Mouse (Mus musculus) small intestine, adult 2 months (tissue): ENCODE results near the gene Nol10. TPM values are rescaled to one million over a fixed set of nuclear protein-coding genes. Genes with fewer than 3 reads are reported as not detected.

Experiments
- H3K27ac ChIP-seq: fragments of 200-500 bp; 2 replicates; pipeline ENCODE4 v1.5.1; 2012; ENCODE audit warnings: low read depth, low read length, control low read depth, inconsistent platforms; ENCODE audit not compliant: insufficient read depth
- H3K27me3 ChIP-seq: fragments of 200-500 bp; 2 replicates; pipeline ENCODE4 v1.6.1; 2012; ENCODE audit warnings: mild to moderate bottlenecking, moderate library complexity, low read length, inconsistent platforms; ENCODE audit not compliant: control insufficient read depth, insufficient read depth
- H3K36me3 ChIP-seq: fragments of 200-500 bp; 2 replicates; pipeline ENCODE4 v1.6.1; 2012; ENCODE audit warnings: mild to moderate bottlenecking, low read length, control low read depth, inconsistent platforms; ENCODE audit not compliant: control insufficient read depth, insufficient read depth
- H3K4me1 ChIP-seq: fragments of 200-500 bp; 2 replicates; pipeline ENCODE4 v1.6.1; 2012; ENCODE audit warnings: low read length, inconsistent platforms, mixed read lengths; ENCODE audit not compliant: control insufficient read depth, insufficient read depth, insufficient read length
- H3K4me3 ChIP-seq: fragments of 200-500 bp; 2 replicates; pipeline ENCODE4 v1.5.1; 2012; ENCODE audit warnings: low read depth, mild to moderate bottlenecking, control low read depth, inconsistent platforms, low read length, moderate library complexity
- CTCF ChIP-seq: fragments of 200-500 bp; IDR thresholded peaks from 2 replicates; pipeline ENCODE4 v1.5.1; 2012; ENCODE audit warnings: low read depth, mild to moderate bottlenecking, control low read depth, inconsistent platforms, low read length, moderate library complexity, mixed read lengths; ENCODE audit not compliant: insufficient replicate concordance, insufficient read length; ENCODE audit errors: extremely low read depth
- POLR2A ChIP-seq: fragments of 200-500 bp; IDR thresholded peaks from 2 replicates; pipeline ENCODE4 v1.6.1; 2012; ENCODE audit warnings: low read depth, mild to moderate bottlenecking, control low read depth, inconsistent platforms, low read length, moderate library complexity
- WGBS: fragments of 180-500 bp; shearing (Covaris S2); methylation state at CpG from one replicate; pipeline ENCODE4 v1.1.7; 2018; 5-methylcytosine and 5-hydroxymethylcytosine counted together
- polyA plus RNA-seq: library from polyadenylated mRNA; depleted of rRNA; stranded (reverse); fragments of >200 nt; gene quantifications from 2 replicates; pipeline ENCODE4 v1.2.3, GENCODE M21; 2012

Nol10 gene
- polyA plus RNA-seq, 1 experiment: 1.3 TPM

GRCm38 (mm10) chr12:17350106-17350505 is 1.8 kb downstream of the Nol10 start:
- H3K36me3 ChIP-seq: peaks cover 16% of the 10 kb centered on the region
- H3K4me1 ChIP-seq: peaks cover 3% of the 10 kb centered on the region; the same call in 1 of the 2 replicates
- H3K27ac ChIP-seq: no peak overlapping the region
- TF ChIP-seq CTCF (no peak), POLR2A (no peak)
- H3K4me3 ChIP-seq: no peak overlapping the region
- no peaks in the 10 kb centered on the region for H3K27me3 ChIP-seq

DNA sequence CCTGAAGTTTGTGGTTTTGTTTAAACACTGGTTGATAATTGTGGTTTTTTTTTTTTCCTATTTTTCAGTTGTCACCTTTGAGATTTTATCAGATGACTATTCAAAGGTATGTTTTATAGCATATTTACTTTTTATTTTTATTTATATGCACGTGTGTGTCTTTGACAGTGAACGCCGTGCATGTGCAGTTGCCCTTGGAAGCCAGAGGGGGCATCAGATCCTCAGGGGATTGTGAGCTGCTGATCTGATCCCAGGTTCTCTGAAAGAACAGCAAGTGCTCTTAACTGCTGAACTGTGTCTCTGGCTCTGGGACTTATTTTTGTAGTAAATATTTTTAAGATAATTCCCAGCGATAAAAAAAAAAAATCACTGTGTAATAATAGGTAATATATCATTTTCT is 8.6 kb downstream of the Nol10 start:
- H3K4me3 ChIP-seq: no peak overlapping the region
- peak; percentile 17; the same call in 1 of the 2 replicates for TF ChIP-seq CTCF
- no peak for TF ChIP-seq POLR2A
- peaks cover 42% of the 10 kb centered on the region for H3K36me3 ChIP-seq
- H3K27ac ChIP-seq: no peak overlapping the region
- H3K4me1 ChIP-seq: no peaks in the 10 kb centered on the region
- 86% methylated on average over 4 of the region's 4 CpGs for WGBS
- H3K27me3 ChIP-seq: no peaks in the 10 kb centered on the region

GRCm38 (mm10) chr12:17357795-17358194 is 9.5 kb downstream of the Nol10 start:
- H3K4me3 ChIP-seq: no peak overlapping the region
- peaks cover 48% of the 10 kb centered on the region for H3K36me3 ChIP-seq
- no peak overlapping the region for H3K27ac ChIP-seq
- no peaks in the 10 kb centered on the region for H3K4me1 ChIP-seq
- TF ChIP-seq CTCF: no peak
- TF ChIP-seq POLR2A: no peak
- H3K27me3 ChIP-seq: no peaks in the 10 kb centered on the region
- 85% methylated on average over 5 of the region's 5 CpGs for WGBS

DNA sequence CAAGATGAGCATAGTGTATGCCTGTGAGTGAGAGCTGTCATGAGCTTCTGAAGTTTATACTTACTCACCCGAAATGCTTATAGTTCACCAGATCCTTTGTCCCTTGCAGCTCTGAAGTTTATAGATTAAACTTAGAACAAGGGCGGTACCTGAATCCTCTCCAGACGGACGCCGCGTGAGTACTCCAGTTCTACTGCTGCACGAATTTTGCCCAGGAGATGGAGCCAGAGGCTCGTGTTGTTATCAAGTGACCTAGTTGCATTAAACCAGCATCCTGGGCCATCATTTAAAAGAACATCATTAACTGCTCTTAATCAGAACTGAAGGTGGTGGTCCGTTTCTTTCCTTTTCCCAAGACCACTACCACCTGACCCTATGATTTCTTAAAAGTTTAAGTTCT is 10.7 kb downstream of the Nol10 start:
- Histone ChIP-seq H3K36me3 (peaks cover 48% of the 10 kb centered on the region), H3K4me1 (no peaks in the 10 kb centered on the region), H3K27me3 (no peaks in the 10 kb centered on the region), H3K27ac (no peak overlapping the region), H3K4me3 (no peak overlapping the region)
- TF ChIP-seq CTCF: peak; percentile 18; the same call in 1 of the 2 replicates
- TF ChIP-seq POLR2A: no peak
- 87% methylated on average over 9 of the region's 9 CpGs for WGBS

GRCm38 (mm10) chr12:17360104-17360503 is 11.8 kb downstream of the Nol10 start:
- Histone ChIP-seq H3K27me3 (no peaks in the 10 kb centered on the region), H3K36me3 (peaks cover 44% of the 10 kb centered on the region), H3K27ac (no peak overlapping the region), H3K4me1 (no peaks in the 10 kb centered on the region), H3K4me3 (no peak overlapping the region)
- WGBS: 82% methylated on average over 9 of the region's 9 CpGs
- TF ChIP-seq POLR2A: no peak
- TF ChIP-seq CTCF: no peak

DNA sequence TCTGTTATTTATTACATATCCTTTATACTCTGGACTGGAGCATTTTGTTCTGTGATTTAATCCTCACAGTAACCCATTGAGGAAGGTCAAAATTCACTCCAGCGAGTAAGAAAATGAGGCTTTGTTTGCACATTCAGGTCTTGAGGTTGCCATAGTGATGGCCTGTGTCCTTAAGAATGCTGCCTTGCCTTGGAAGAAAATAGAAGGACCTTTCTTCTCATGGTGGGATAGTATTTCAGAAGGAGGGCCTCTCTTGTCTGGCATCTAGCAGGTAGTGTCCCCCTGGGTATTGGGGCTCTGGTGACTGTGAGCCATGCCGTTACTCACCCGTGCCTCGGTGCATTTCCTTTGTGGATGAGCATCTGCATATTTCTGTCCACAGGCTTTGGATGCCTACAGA is 12.4 kb downstream of the Nol10 start:
- Histone ChIP-seq H3K27ac (no peak overlapping the region), H3K27me3 (no peaks in the 10 kb centered on the region), H3K4me1 (no peaks in the 10 kb centered on the region), H3K36me3 (peaks cover 44% of the 10 kb centered on the region), H3K4me3 (no peak overlapping the region)
- WGBS: 85% methylated on average over 4 of the region's 4 CpGs
- TF ChIP-seq POLR2A (no peak), CTCF (no peak)

DNA sequence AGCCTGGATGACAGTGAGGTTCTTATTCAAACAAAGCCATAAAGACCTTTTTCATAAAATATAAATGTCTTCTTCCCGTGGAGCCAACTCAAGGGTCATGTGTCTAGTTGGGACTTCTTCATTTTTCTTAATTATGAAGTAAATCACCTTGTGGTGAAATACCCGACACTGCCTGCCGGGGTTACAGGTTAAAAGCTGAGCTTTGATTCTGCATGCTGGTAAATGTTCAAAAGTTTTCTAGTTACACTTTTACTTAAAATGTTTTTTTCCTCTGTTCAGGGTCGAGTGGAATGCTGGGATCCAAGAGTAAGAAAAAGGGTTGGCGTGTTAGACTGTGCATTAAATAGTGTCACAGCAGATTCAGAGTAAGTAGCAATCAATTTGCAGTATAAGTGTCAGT is 14.1 kb downstream of the Nol10 start:
- Histone ChIP-seq H3K27ac (no peak overlapping the region), H3K4me1 (no peaks in the 10 kb centered on the region), H3K36me3 (peaks cover 45% of the 10 kb centered on the region), H3K4me3 (no peak overlapping the region), H3K27me3 (no peaks in the 10 kb centered on the region)
- TF ChIP-seq POLR2A: no peak
- no peak for TF ChIP-seq CTCF
- 88% methylated on average over 5 of the region's 5 CpGs for WGBS
